Mouse (Mus musculus) kidney, postnatal 36 days (tissue): ENCODE measurements around the gene Cfap57.
"Not testable (repeated sequence)": the region's sequence is repeated elsewhere in the genome, so short reads cannot be mapped to it uniquely, and the experiment has no call there.

Experiments
- DNase-seq, 2 experiments: peaks; one replicate each; pipeline ENCODE4 v3.0.0; 2021 to 2022; ENCODE audit warnings: mixed read lengths in 2 of 2

The Cfap57 gene

GRCm38 (mm10) chr4:118564062-118564925 is 56.3 kb downstream of the Cfap57 start:
- DNase-seq = peak in 1 of 2 experiments; percentile 50

- DNase-seq = no peak
Measured at GRCm38 (mm10) chr4:118553039-118553649, 67.4 kb downstream of the Cfap57 start.

- not testable (repeated sequence) for DNase-seq
Measured at GRCm38 (mm10) chr4:118548130-118548480, 72.5 kb downstream of the Cfap57 start.

GRCm38 (mm10) chr4:118547424-118548129 is 73.0 kb downstream of the Cfap57 start:
- not testable (repeated sequence) for DNase-seq

GRCm38 (mm10) chr4:118544441-118545127 is 76.0 kb downstream of the Cfap57 start:
- DNase-seq = no peak

GRCm38 (mm10) chr4:118543592-118544260 is 76.9 kb downstream of the Cfap57 start, which contains the start of gene Tmem125:
Gene Tmem125 (minus strand): TSS chr4:118544044.
- peak; percentile 93 for DNase-seq

GRCm38 (mm10) chr4:118543158-118543530 is 77.4 kb downstream of the Cfap57 start:
- DNase-seq = peak; percentile 71 to 80

- DNase-seq = no peak
Measured at GRCm38 (mm10) chr4:118542510-118543157, 77.9 kb downstream of the Cfap57 start.

- no peak for DNase-seq
Measured at GRCm38 (mm10) chr4:118539904-118540303, 80.7 kb downstream of the Cfap57 start.

GRCm38 (mm10) chr4:118537801-118538200 is 82.8 kb downstream of the Cfap57 start:
- DNase-seq = peak; percentile 68 to 77

GRCm38 (mm10) chr4:118535610-118536009 is 85.0 kb downstream of the Cfap57 start:
- DNase-seq = peak; percentile 70 to 71

- DNase-seq = peak; percentile 73 to 88
Measured at GRCm38 (mm10) chr4:118533605-118534004, 87.0 kb downstream of the Cfap57 start.

GRCm38 (mm10) chr4:118533156-118533555 is 87.4 kb downstream of the Cfap57 start:
- peak; percentile 70 to 75 for DNase-seq

- peak in 1 of 2 experiments; percentile 57 for DNase-seq
Measured at GRCm38 (mm10) chr4:118532663-118533062, 87.9 kb downstream of the Cfap57 start.

GRCm38 (mm10) chr4:118527720-118528119 is 92.9 kb downstream of the Cfap57 start:
- DNase-seq = peak; percentile 73 to 83

- no peak for DNase-seq
Measured at GRCm38 (mm10) chr4:118527335-118527681, 93.3 kb downstream of the Cfap57 start.

- DNase-seq = peak; percentile 92 to 94
Measured at GRCm38 (mm10) chr4:118526408-118527334, 93.9 kb downstream of the Cfap57 start, which contains the start of gene 2610528J11Rik. Gene 2610528J11Rik (plus strand): TSS chr4:118526999.

GRCm38 (mm10) chr4:118525779-118526178 is 94.8 kb downstream of the Cfap57 start:
- no peak for DNase-seq

- no peak for DNase-seq
Measured at GRCm38 (mm10) chr4:118523976-118524375, 96.6 kb downstream of the Cfap57 start.

- DNase-seq = no peak
Measured at GRCm38 (mm10) chr4:118522248-118522647, 98.3 kb downstream of the Cfap57 start.
